Mouse (Mus musculus) left cerebral cortex, postnatal 10 days (tissue): ENCODE results near the gene Elovl6. TPM values are rescaled to one million over a fixed set of nuclear protein-coding genes. Genes with fewer than 3 reads are reported as not detected.

Experiments used
- DNase-seq, 2 experiments: peaks; one replicate each; pipeline ENCODE4 v3.0.0; 2021 to 2022; ENCODE audit warnings: low spot score in 2 of 2, mixed read lengths in 1 of 2; ENCODE audit errors: extremely low spot score in 1 of 2
- intact Hi-C: fragments of 180-260 bp; cut with DNase I; formaldehyde crosslinking; loops from one replicate; pipeline ENCODE4 v1.15.1; 2025
- total RNA-seq, 2 experiments: library from RNA; stranded (reverse); gene quantifications; 2 replicates each; pipeline ENCODE4 v1.2.3; 2021

The Elovl6 gene
- total RNA-seq: 10 to 100 TPM; 45.5 to 46.1 TPM

DNA sequence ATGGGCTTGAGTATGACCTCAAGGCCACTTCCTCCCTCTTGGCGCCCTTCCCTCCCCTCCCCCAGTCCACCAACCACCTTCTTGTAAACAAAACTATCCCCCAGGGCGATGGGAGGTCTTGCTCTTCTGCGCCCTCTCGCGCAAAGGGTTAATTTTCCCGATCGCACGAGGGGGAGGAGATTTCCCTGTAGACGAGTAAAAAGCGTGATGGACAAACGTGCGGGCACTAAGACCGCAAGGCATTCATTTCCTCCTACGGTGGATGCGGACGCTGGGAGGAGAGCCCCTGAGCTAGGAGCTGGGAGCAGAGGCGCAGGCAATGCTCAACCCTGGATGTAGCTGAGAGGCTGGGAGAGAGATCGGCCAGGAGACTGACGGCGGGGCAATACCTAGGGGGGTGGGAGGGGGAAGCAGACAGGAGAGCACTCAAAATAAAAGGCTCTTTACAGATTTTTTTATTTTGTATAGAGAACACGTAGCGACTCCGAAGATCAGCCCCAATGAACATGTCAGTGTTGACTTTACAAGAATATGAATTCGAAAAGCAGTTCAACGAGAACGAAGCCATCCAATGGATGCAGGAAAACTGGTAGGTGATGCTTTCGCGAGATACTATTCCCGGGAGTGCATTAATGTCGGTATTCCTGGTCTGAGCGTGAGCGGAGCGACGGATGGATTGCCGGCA, at the start of gene Elovl6:
Gene Elovl6 (plus strand): TSS at position 176 of the 685 bp plus-strand sequence.
- intact Hi-C loops: loop anchor here (5.0 kb wide), 3 partner anchors 90 to 225 kb away; no protein-coding TSS in a partner anchor
- peak; percentile 80 to 83 for DNase-seq

DNA sequence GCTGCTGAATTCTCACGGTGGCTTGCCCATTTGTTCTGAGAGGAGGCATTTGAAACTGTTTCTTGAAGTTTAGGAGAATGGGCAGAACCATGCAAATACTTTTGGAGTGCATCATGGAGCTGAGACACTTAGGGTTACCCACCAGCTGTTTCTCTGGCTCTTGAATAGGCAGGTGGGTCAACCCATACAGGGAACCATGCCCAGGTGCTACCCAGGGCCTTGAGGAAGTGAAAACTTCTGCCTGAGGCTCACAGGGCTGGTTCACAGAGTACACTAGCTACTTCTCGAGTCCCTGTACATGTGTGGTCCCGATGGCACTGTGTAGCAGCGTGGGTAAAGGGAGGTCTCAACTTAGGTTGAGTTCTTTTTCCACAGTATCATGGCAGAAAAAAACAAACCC, 43.4 kb upstream of the Elovl6 start:
- intact Hi-C loops: no loop called here
- no peak for DNase-seq

DNA sequence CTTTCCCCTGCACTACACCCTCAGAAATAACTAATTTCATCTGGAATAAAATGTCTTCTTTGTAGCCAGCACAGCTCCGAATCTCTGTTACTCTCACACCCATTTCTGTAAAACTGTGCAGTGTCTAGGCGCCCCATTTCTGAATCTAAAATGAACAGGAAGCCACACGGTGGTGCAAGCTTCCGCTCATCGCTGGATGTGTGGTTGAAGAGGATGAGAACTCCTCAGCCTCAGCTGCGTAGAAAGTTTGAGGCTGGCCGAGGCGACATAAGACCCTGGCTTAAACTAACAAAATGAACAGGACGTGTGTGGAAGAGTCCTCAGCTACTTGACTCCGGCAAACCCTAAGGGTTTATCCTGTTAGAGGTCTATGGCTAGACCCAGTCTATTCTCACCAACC, 38.0 kb upstream of the Elovl6 start:
- intact Hi-C loops: no loop called here
- no peak for DNase-seq

DNA sequence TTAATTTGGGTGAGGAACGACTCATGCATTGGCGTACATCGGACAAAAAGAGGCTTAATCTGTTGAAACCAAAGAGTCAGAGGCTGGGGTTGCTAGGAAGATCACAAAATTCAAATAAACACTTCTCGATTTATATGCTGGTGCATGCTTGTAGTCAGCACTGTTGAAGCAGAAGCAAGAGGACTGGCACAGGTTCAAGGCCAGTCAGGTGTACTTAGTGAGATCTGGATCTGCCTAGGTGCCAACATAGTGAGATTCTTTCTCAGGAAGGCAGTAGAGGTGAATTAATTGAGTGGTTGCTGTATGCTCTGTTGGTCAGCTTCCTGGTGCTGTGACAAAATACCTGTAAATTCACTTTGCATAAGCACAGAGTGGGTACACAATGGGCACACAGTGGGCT, 37.4 kb upstream of the Elovl6 start:
- intact Hi-C loops: no loop called here
- no peak for DNase-seq

DNA sequence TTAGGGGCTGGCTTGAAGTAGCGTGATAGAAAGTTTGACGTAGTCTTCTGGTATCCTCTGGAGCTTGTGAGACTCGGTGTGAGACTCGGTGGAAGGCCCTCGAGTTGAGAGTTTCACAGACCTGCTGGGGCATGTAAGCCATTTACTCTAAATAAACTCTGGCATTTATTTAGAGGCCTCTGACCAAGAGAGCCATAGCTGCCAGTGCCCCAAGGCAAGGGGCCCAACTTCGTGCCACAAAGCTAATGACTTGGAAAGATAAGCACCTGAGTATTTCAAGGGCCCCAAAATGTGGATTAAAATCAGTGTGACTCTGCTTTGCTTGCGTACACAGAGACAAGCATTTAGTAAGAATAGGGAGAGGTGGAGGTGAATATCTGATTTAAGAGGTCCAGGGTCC, 28.4 kb upstream of the Elovl6 start:
- intact Hi-C loops: no loop called here
- DNase-seq: no peak

DNA sequence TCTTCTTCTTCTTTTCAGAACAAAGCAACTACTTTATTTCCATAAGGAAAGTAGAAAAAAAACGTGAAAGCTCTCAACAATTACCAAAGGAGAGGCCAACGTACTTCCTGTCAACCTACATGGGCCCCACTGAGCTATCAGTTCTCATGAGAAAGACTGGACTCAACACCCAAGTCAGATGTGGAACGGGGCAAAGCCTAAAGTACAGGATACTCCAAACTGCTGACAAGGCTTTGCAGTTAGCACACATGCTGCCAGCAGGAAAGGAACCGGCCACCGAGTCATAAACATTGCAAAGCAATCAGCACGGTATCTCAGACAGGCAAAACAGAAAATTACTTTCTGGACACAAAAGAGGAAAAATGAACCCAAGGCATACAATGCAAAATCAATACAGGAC, 27.2 kb upstream of the Elovl6 start:
- intact Hi-C loops: no loop called here
- DNase-seq: no peak

DNA sequence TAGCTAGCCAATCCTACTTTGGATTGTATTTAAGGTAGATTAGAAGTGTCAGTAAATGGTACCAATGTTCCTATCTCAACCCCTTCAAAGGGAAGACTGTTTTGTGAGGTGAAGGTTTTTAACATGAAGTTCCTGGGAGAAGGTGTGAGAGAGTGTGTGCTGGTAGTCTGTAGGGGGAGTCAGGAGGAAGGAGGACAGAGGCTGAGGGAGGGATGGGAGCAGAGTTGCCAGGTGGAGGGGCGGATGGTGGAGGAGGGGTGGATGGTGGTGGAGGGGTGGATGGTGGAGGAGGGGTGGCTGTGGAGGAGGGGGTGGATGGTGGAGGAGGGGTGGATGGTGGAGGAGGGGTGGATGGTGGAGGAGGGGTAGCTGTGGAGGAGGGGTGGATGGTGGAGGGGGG, 24.4 kb upstream of the Elovl6 start:
- no peak for DNase-seq
- intact Hi-C loops: no loop called here

DNA sequence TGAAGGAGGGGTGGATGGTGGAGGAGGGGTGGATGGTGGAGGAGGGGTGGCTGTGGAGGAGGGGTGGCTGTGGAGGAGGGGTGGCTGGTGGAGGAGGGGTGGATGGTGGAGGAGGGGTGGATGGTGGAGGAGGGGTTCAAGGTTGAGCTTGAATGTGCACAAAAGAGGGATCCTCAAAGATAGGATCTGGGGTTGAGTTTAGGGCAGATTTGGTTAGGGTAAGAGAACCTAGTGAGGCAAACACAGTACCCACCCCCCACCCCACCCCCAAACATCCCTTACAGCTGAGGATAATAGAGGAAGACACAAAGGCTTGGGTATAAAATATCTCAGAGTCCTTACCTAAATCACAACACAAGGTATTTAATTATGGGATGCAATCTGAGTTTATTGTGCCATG, 23.6 kb upstream of the Elovl6 start:
- DNase-seq: no peak
- intact Hi-C loops: no loop called here

DNA sequence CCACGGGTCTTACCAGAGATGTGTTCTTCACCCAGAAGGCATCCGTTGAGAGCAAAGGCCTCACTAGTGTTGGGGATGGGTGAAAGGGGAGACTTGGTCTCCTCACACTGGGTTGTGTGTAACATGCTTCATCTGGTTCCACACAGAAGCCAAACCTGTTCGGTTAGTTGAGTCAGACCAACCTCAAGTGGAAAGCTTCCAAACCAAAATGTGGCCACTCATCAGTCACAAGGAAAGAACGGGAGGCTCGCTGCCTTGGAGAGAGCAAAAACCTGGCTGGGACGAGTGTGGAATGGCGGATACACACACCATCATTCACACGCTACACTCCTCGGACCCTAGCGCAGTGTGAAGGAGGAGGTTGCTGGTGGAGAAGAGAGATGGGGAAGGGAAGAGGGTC, 22.4 kb upstream of the Elovl6 start:
- DNase-seq: no peak
- intact Hi-C loops: no loop called here

DNA sequence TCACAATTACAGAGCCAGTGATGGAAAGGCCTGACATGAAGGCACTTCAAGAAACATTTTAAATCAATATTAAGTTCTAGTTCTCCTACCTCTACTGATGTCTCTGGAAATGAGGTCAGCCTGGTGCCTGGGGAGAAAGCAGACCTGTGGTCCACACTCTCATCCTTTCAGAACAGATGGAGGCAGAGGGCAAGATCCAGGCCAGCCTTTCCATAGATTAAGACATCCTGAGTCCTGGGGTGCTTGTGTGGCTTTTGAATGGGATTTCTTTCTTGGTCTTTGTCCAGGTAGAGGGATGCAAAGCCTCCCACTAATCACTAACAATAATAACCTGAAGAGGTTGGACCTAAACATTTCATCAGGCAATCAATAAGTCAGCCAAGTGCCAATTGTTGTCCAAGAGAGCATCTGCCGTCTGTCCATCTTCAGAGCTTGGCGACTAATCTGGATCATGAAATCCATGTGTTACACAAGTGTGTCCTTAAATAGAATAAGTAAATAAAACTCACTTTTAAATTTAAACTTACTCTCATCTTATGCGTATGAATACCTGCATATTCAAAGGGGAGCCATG, 16.2 kb upstream of the Elovl6 start:
- intact Hi-C loops: no loop called here
- no peak for DNase-seq

DNA sequence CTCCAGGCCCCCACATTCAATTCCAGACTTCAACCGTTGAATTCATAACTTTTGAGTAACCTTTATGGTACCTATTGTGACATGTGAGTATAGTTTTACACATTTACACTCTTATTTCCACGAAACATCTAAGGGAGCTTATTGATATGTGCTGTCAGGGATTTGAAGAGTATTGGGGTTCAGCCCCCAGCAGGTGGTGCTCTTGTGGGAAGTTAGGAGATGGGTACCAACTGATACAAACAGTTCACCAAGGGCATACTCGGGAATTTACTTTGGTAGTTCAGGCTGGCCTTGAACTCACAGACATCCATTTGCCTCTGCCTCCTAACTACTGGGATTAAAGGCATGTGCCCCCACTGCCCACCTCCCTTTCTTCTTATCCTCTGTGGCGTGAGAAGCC, 11.7 kb upstream of the Elovl6 start:
- intact Hi-C loops: no loop called here
- DNase-seq: no peak

DNA sequence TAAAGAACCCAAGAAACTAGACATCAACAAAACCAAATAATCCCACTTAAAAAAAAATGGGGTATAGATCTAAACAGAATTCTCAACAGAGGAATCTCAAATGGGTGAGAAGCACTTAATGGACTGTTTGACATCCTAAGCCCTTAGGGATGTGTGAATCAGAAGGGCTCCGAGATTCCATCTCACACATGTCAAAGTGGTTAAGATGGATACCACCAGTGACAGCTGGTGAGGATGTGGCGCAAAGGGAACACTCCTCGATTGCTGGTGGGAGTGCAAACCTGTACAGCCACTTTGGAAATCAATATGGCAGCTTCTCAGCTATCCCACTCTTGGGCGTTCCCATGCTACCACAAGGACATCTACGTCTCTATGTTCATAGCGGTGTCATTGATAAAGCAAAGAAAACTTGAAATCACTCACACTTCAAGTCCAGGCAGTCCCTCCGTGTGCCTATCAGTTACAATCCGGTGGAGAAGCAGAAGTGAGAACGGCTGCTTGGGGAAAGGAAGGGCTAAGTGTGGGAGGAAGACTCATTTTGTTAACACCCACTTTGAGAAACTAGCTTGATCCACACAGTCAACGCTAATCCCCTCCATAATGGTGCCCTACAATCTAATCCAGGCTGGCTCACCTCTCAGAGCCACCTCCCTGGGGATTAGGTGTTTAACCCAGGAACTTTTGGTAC, 8.6 kb upstream of the Elovl6 start:
- intact Hi-C loops: no loop called here
- no peak for DNase-seq

DNA sequence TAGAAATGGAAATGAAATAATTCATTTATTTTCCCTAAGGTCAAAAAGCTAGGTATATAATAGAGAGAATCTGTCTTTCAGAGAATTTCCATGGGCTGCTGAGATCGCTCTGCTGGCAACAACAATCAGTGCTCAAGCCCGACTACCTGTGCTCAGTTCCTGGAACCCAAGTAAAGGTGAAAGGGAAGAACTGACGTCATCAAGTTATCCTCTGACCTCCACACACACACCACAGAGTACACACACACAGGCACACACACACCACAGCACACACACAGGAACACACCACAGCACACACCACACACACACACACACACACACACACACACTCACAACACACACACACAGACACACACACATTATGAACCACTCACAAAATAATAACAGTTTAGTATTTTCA, 5.1 kb upstream of the Elovl6 start:
- DNase-seq: no peak
- intact Hi-C loops: no loop called here

DNA sequence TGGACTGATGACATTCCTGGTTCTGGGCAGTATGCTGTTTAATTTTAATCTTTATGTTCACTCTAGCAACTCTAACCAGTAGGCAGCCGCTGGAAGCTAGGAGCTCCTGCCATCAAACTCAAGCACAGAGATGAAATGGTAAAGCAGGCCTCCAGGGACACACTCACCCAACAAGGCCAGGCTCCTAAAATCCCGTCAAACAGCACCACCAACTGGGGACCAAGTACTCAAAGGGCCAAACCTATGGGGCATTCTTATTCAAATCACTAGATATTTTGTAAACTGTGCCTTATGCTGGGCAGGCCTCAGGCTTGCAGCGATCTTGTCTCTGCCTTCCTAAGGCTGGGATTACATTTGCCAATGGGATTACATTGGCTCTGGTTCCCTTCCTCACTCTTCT, 2.8 kb upstream of the Elovl6 start:
- intact Hi-C loops: no loop called here
- DNase-seq: no peak

DNA sequence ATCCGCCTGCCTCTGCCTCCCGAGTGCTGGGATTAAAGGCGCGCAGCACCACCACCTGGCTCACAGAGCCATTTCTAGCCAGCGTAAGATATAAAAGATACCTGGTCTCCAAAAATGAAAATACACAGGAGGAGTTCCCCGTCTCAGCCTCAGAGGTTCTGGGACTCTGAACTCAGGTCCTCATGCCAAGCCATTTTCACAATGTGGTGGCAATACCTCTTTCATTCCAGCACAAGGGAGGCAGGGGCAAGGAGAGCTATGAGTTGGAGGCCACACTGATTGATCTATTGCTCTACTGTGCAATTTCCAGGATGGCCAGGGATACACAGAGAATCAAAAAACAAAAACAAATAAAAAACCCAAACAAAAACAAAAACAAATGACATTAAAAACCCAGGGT, 1.7 kb upstream of the Elovl6 start:
- no peak for DNase-seq
- intact Hi-C loops: loop anchor here (5.0 kb wide), 3 partner anchors 92 to 223 kb away; no protein-coding TSS in a partner anchor

DNA sequence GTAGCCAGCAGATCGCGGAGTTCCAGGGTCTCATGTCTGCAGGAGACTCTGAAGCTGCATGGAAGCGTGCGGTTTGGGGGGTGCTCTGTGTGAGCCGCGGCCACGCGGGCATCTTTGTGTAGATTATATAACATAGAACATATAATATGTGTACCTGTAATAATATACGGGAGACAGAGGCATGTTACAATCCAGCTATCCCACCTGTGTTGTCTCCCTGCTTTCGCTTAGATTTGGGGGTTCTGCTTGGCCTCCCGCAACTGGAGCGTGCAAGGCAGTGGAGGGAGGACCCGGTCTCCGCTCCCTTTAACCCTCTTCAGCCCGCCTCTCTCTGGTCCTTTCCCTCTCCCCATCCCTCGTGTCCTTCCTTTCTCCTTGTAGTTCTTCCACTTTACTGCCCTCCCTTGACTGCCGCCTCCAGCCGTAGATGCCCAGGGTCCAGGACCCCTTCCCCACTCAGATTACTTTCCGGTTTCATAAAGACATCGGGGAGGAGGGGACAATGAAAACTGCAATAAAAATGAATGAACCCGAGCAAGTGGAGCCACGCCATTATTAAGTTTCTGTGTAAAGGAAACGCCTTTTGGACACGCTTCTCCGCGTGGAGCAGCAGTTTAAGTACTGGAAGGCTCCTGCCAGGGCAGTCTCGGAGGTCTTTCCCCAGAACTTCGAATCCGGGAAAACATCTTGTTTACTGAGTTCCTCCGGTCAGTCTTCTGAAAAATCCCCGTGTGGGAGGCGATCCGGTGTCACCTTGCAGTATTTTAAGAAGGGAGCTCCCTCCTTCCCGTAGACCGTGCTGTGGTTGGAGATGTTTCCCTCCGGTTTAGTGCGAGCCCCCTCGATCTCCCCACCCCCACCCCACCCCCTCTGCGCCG, 949 bp downstream of the Elovl6 start:
- intact Hi-C loops: loop anchor here (5.0 kb wide), 3 partner anchors 89 to 226 kb away; no protein-coding TSS in a partner anchor
- peak; percentile 38 to 44 for DNase-seq

DNA sequence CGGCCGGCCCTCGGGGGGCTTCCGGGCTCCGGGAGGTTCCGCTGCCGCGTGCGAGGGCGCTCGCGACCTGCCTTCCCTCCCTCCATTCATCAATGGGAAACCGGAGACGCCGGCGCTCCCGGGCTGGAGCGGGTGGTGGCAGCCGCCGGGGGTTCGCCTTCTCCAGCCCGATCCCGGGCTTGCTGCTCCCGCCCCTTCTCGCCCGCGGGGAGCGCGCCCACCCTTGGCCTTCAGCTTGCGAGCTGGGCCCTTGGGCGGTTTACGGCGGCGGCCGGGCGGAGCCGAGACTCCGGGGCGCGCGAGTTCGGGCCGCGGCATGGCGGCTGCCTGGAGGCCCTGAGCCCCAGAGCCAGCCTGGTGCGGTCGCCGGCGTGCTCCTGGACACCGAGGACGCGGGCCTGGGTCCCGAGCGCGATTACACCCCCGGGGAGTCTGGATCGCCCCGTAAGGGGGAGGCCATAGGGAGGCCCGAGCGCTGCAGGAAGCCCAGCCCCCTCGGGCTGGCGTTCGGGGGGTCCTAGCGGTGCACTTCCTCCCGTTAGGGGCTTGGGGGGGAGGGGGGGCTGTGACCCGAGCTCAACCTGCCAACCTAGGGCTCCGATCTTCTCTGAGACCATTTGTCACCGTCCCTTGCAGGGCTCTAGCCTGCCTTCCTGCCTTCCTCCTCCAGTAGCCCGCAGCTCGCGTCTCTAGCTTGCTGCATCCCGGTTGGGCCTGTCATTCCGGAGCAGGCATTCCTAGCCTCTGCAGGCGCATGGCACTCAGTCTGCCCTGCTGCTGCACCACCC, 1.8 kb downstream of the Elovl6 start:
- intact Hi-C loops: loop anchor here (5.0 kb wide), 3 partner anchors 88 to 227 kb away; no protein-coding TSS in a partner anchor
- peak; percentile 57 to 82 for DNase-seq

DNA sequence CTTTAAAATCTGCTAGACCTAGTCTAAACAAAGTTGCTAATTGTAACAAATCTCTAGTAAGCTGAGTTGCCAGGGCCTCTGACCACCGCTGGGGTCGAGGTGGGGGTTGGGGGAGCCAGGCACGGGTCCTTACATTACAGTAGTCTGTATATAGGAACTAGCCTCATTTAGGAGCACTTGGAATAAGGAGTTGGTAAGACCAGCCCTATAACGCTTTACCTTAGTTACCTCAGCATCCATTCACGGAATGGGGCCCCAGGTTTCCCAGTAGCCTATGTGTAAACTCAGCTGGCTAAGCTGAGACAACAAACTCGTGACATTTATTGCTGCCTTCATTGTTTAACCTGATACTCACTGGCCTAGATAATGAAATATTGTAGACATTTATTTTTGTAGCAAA, 3.3 kb downstream of the Elovl6 start:
- DNase-seq: no peak
- intact Hi-C loops: no loop called here
